Mouse (Mus musculus): ENCODE results near the gene Samd4. TPM values are rescaled to one million over a fixed set of nuclear protein-coding genes. Genes with fewer than 3 reads are reported as not detected.

Samd4 gene
- 0.58 and 0.87 TPM in 2 replicates for polyA plus RNA-seq (2015; fragmentation: Nextera tagmentation; extraction: Ambion mirVana)

- H3K36me3 ChIP-seq (ENCODE audit: control insufficient read depth, insufficient read depth) = no peaks in the 10 kb centered on the region
- peak within 1 kb of the TSS; percentile 47 for H3K9ac ChIP-seq (ENCODE audit: low read depth, low read length)
- H3K4me3 ChIP-seq (ENCODE audit: low read depth, low read length) = peak within 1 kb of the TSS; percentile 55
- peak within 1 kb of the TSS; percentile 67 for H3K4me2 ChIP-seq (ENCODE audit: low read depth, low read length)
- WGBS (ENCODE audit: insufficient replicate concordance) = 2% methylated on average over 54 of the region's 54 CpGs
- no peaks in the 10 kb centered on the region for H3K9me3 ChIP-seq (replicated peaks; ENCODE audit: control insufficient read depth, low read length)
- peaks cover 65% of the 10 kb centered on the region for H3K27me3 ChIP-seq (ENCODE audit: control insufficient read depth, insufficient read depth, low read depth, low read length)
- ATAC-seq (ENCODE audit: low read depth) = peak; percentile 82
- H3K27ac ChIP-seq (ENCODE audit: low read length) = peak within 1 kb of the TSS; percentile 23
- no peaks in the 10 kb centered on the region for H3K4me1 ChIP-seq (ENCODE audit: control insufficient read depth, low read depth, low read length)
Observed at GRCm38 (mm10) chr14:46882431-46883067, at the start of gene Samd4. TSS of gene Samd4 (plus strand) at chr14:46882854.

- no peak for ATAC-seq (ENCODE audit: low read depth)
- H3K9ac ChIP-seq (ENCODE audit: low read depth, low read length) = no peak overlapping the region
- no peaks in the 10 kb centered on the region; the same call in 1 of the 2 replicates for H3K4me1 ChIP-seq (ENCODE audit: control insufficient read depth, low read depth, low read length)
- no peak overlapping the region for H3K4me3 ChIP-seq (ENCODE audit: low read depth, low read length)
- no peak overlapping the region for H3K27ac ChIP-seq (ENCODE audit: low read length)
- H3K27me3 ChIP-seq (ENCODE audit: control insufficient read depth, insufficient read depth, low read depth, low read length) = no peaks in the 10 kb centered on the region
- WGBS (ENCODE audit: insufficient replicate concordance) = 54% methylated on average over 4 of the region's 4 CpGs
- no peaks in the 10 kb centered on the region for H3K9me3 ChIP-seq (replicated peaks; ENCODE audit: control insufficient read depth, low read length)
- H3K4me2 ChIP-seq (ENCODE audit: low read depth, low read length) = no peak overlapping the region
- H3K36me3 ChIP-seq (ENCODE audit: control insufficient read depth, insufficient read depth) = no peaks in the 10 kb centered on the region; the same call in 1 of the 2 replicates
Observed at GRCm38 (mm10) chr14:46839326-46839725, 43.3 kb upstream of the Samd4 start.

GRCm38 (mm10) chr14:46845706-46846105 lies 36.9 kb upstream of the Samd4 start:
- Histone ChIP-seq H3K9me3 (replicated peaks; ENCODE audit: control insufficient read depth, low read length) (no peaks in the 10 kb centered on the region), H3K4me2 (ENCODE audit: low read depth, low read length) (no peak overlapping the region), H3K4me3 (ENCODE audit: low read depth, low read length) (no peak overlapping the region), H3K9ac (ENCODE audit: low read depth, low read length) (no peak overlapping the region), H3K27me3 (ENCODE audit: control insufficient read depth, insufficient read depth, low read depth, low read length) (no peaks in the 10 kb centered on the region), H3K4me1 (ENCODE audit: control insufficient read depth, low read depth, low read length) (no peaks in the 10 kb centered on the region), H3K27ac (ENCODE audit: low read length) (no peak overlapping the region), H3K36me3 (ENCODE audit: control insufficient read depth, insufficient read depth) (no peaks in the 10 kb centered on the region; the same call in 1 of the 2 replicates)
- 73% methylated on average over 11 of the region's 11 CpGs for WGBS (ENCODE audit: insufficient replicate concordance)
- ATAC-seq (ENCODE audit: low read depth) = no peak

DNA sequence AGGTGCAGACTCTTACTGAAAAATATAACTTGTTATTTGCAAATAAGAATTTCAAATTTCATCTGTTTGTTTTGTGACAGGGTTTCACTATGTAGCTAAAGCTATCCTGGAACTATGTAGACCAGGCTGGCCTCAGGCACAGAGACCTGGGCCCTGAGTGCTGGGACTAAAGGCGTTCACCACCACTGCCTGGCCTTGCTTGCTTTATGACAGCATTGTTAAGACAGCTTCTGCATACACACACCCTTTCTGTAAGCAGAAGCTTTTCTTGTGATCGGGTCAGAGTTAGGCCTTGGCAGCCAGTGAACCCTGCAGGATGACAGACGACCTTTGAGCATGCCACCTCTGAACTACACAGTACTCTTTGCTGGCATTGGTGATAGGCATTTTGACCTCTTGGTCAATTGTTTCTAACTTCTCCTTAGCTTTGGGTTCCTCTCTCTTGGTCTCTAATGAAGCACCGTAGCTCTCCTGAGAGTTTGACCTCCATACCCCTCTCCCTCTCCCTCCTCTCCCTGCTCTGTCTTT lies 34.5 kb upstream of the Samd4 start:
- no peak for ATAC-seq (ENCODE audit: low read depth)
- WGBS (ENCODE audit: insufficient replicate concordance) = 71% methylated on average over 4 of the region's 4 CpGs
- Histone ChIP-seq H3K4me3 (ENCODE audit: low read depth, low read length) (no peak overlapping the region), H3K27ac (ENCODE audit: low read length) (no peak overlapping the region), H3K4me2 (ENCODE audit: low read depth, low read length) (no peak overlapping the region), H3K36me3 (ENCODE audit: control insufficient read depth, insufficient read depth) (no peaks in the 10 kb centered on the region), H3K4me1 (ENCODE audit: control insufficient read depth, low read depth, low read length) (no peaks in the 10 kb centered on the region), H3K27me3 (ENCODE audit: control insufficient read depth, insufficient read depth, low read depth, low read length) (no peaks in the 10 kb centered on the region), H3K9ac (ENCODE audit: low read depth, low read length) (no peak overlapping the region), H3K9me3 (replicated peaks; ENCODE audit: control insufficient read depth, low read length) (no peaks in the 10 kb centered on the region)

DNA sequence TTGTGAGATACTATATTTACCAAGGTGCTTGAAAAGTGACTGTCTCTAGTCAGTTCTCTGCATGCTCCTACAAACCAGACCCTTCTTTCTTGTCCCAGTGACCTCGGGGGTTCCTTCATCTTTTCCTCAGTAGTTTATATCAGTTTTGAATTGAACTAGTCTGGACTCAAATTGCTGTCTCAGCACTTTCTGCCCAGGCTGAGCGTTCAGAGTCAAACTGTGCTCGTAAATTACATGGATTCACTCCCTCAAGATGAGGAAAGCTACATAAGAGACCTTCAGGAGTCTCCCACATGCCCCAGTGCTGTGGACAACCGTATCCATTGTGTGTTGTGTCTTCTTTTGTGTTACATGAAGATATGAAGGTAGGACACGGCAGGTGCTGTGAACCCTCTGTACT lies 33.9 kb upstream of the Samd4 start:
- WGBS (ENCODE audit: insufficient replicate concordance) = 70% methylated on average over 5 of the region's 5 CpGs
- no peaks in the 10 kb centered on the region for H3K36me3 ChIP-seq (ENCODE audit: control insufficient read depth, insufficient read depth)
- ATAC-seq (ENCODE audit: low read depth) = no peak

DNA sequence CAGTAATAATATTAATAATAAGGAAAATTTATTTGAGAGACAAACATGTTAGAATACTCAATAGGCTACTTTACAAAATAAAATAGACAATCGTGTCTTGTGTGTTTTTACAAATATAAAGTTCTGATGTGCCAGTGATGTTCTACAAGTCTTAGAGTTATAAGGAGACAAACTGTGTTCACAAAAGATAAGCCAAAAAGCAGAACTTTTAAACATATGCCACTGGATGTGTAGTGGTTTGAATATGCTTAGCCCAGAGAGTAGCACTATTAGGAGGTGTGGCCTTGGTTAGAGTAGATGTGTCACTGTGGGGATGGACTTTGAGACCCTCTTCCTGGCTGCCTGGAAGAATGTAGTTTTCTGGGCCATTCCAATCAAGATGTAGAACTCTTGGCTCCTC lies 32.9 kb upstream of the Samd4 start:
- Histone ChIP-seq H3K27ac (ENCODE audit: low read length) (no peak overlapping the region), H3K4me3 (ENCODE audit: low read depth, low read length) (no peak overlapping the region), H3K4me2 (ENCODE audit: low read depth, low read length) (no peak overlapping the region), H3K9me3 (replicated peaks; ENCODE audit: control insufficient read depth, low read length) (no peaks in the 10 kb centered on the region), H3K4me1 (ENCODE audit: control insufficient read depth, low read depth, low read length) (no peaks in the 10 kb centered on the region), H3K9ac (ENCODE audit: low read depth, low read length) (no peak overlapping the region), H3K36me3 (ENCODE audit: control insufficient read depth, insufficient read depth) (no peaks in the 10 kb centered on the region), H3K27me3 (ENCODE audit: control insufficient read depth, insufficient read depth, low read depth, low read length) (no peaks in the 10 kb centered on the region)
- 47% methylated on average over 1 of the region's 1 CpGs for WGBS (ENCODE audit: insufficient replicate concordance)
- no peak for ATAC-seq (ENCODE audit: low read depth)

More for the DNA sequence above, 33.9 kb upstream of the Samd4 start:
- Histone ChIP-seq H3K4me3 (ENCODE audit: low read depth, low read length) (no peak overlapping the region), H3K4me2 (ENCODE audit: low read depth, low read length) (no peak overlapping the region), H3K4me1 (ENCODE audit: control insufficient read depth, low read depth, low read length) (no peaks in the 10 kb centered on the region), H3K9ac (ENCODE audit: low read depth, low read length) (no peak overlapping the region), H3K27ac (ENCODE audit: low read length) (no peak overlapping the region), H3K9me3 (replicated peaks; ENCODE audit: control insufficient read depth, low read length) (no peaks in the 10 kb centered on the region), H3K27me3 (ENCODE audit: control insufficient read depth, insufficient read depth, low read depth, low read length) (no peaks in the 10 kb centered on the region)

DNA sequence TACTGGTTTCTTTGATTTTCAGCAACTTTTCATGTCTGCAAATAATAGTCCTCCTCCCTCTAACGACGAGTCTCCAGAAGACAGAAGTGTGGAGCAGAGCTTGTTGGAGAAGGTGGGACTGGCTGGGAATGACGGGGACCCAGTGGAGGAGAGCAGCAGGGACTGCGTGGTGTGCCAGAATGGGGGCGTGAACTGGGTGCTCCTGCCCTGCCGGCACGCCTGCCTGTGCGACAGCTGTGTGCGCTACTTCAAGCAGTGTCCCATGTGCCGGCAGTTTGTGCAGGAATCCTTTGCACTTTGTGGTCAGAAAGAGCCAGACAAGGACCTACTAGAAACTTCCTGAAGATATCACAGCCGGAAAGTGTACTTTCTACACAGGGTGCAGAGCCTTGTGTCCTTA lies 29.0 kb upstream of the Samd4 start:
- Histone ChIP-seq H3K27me3 (ENCODE audit: control insufficient read depth, insufficient read depth, low read depth, low read length) (no peaks in the 10 kb centered on the region), H3K4me1 (ENCODE audit: control insufficient read depth, low read depth, low read length) (no peaks in the 10 kb centered on the region), H3K4me3 (ENCODE audit: low read depth, low read length) (no peak overlapping the region), H3K9ac (ENCODE audit: low read depth, low read length) (no peak overlapping the region), H3K36me3 (ENCODE audit: control insufficient read depth, insufficient read depth) (no peaks in the 10 kb centered on the region), H3K27ac (ENCODE audit: low read length) (no peak overlapping the region), H3K9me3 (replicated peaks; ENCODE audit: control insufficient read depth, low read length) (no peaks in the 10 kb centered on the region), H3K4me2 (ENCODE audit: low read depth, low read length) (no peak overlapping the region)
- WGBS (ENCODE audit: insufficient replicate concordance) = 67% methylated on average over 11 of the region's 11 CpGs
- ATAC-seq (ENCODE audit: low read depth) = no peak

DNA sequence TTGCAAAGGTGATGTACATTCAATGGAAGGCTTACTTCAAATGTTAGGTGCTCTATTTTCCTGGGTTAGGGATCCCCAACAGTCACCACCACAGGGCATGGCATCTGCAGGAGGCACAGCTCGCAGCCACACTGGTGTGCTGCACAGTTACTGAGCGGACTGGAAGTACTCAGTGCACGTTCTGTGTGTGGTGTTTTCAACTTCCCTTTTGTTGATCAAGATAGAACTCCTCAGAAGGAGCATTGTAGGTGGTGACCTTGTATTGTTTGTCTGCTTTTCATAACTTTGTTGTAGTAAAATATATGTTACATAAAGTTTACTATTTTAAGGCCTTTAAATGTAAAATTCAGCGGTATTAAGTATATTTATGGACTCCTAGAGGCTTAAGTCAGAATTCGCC lies 19.7 kb upstream of the Samd4 start:
- no peak overlapping the region for H3K9ac ChIP-seq (ENCODE audit: low read depth, low read length)
- no peaks in the 10 kb centered on the region for H3K27me3 ChIP-seq (ENCODE audit: control insufficient read depth, insufficient read depth, low read depth, low read length)
- no peaks in the 10 kb centered on the region for H3K36me3 ChIP-seq (ENCODE audit: control insufficient read depth, insufficient read depth)
- no peak overlapping the region for H3K4me2 ChIP-seq (ENCODE audit: low read depth, low read length)
- no peak for ATAC-seq (ENCODE audit: low read depth)
- WGBS (ENCODE audit: insufficient replicate concordance) = 59% methylated on average over 5 of the region's 5 CpGs
- H3K4me1 ChIP-seq (ENCODE audit: control insufficient read depth, low read depth, low read length) = no peaks in the 10 kb centered on the region
- H3K9me3 ChIP-seq (replicated peaks; ENCODE audit: control insufficient read depth, low read length) = no peaks in the 10 kb centered on the region
- H3K4me3 ChIP-seq (ENCODE audit: low read depth, low read length) = no peak overlapping the region
- no peak overlapping the region for H3K27ac ChIP-seq (ENCODE audit: low read length)

DNA sequence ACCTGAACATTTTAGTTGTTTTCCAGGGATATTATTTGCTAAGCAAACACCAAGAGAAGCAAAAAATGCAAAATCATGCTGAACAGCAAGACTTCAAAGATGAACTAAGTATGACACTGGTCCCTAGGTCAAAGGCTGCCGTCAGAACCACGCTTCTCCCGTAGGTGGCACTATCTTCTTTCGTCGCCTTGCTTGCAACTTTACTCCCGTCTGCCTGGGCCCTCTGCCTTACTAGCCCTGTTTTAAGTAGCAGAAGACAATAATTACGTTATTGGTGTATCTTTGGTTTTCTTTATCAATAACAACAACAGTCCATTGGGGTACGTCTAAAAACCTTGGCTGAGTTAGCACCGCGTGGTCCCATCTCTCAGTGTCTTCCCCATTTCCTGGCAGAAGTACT lies 1.7 kb upstream of the Samd4 start:
- H3K36me3 ChIP-seq (ENCODE audit: control insufficient read depth, insufficient read depth) = no peaks in the 10 kb centered on the region
- no peak overlapping the region for H3K27ac ChIP-seq (ENCODE audit: low read length)
- no peak overlapping the region for H3K4me2 ChIP-seq (ENCODE audit: low read depth, low read length)
- H3K4me3 ChIP-seq (ENCODE audit: low read depth, low read length) = no peak overlapping the region
- ATAC-seq (ENCODE audit: low read depth) = no peak
- H3K4me1 ChIP-seq (ENCODE audit: control insufficient read depth, low read depth, low read length) = no peaks in the 10 kb centered on the region
- WGBS (ENCODE audit: insufficient replicate concordance) = 4% methylated on average over 10 of the region's 10 CpGs
- no peak overlapping the region for H3K9ac ChIP-seq (ENCODE audit: low read depth, low read length)
- no peaks in the 10 kb centered on the region for H3K9me3 ChIP-seq (replicated peaks; ENCODE audit: control insufficient read depth, low read length)
- peaks cover 56% of the 10 kb centered on the region for H3K27me3 ChIP-seq (ENCODE audit: control insufficient read depth, insufficient read depth, low read depth, low read length)
